Mouse (Mus musculus): ENCODE results near the gene Nasp. TPM values are rescaled to one million over a fixed set of nuclear protein-coding genes. Genes with fewer than 3 reads are reported as not detected.
"Not testable (repeated sequence)": the region's sequence is repeated elsewhere in the genome, so short reads cannot be mapped to it uniquely, and the experiment has no call there.

The Nasp gene
- 10 to 100 TPM; 17.0 to 96.4 (median 46.6) TPM for total RNA-seq (2018; cell fraction: chromatin; rRNA removed)
- total RNA-seq (2018; cell fraction: cytosol; rRNA removed) = 10 to 100 TPM; 12.1 to 32.1 (median 23.4) TPM
- total RNA-seq (2018; cell fraction: nucleus; rRNA removed) = 10 to 100 TPM; 13.4 to 98.4 (median 25.1) TPM
- 25.6 to 55.5 TPM (median 47.9 TPM) in 3 replicates for polyA plus RNA-seq (2018)

- Histone ChIP-seq H3K27ac (peak within 1 kb of the TSS; percentile 61), H3K4me3 (ENCODE audit: inconsistent target) (peak within 1 kb of the TSS; percentile 80), H3K79me2 (ENCODE audit: inconsistent target) (peaks cover 36% of the 10 kb centered on the region), H3K36me3 (ENCODE audit: inconsistent target) (no peaks in the 10 kb centered on the region)
- WGBS (ENCODE audit: missing documents) = 9% methylated on average over 23 of the region's 23 CpGs
Observed at GRCm38 (mm10) chr4:116627722-116628662, at the start of gene Nasp. TSS of gene Nasp (minus strand) at chr4:116627941.

GRCm38 (mm10) chr4:116676027-116676426 lies 48.3 kb upstream of the Nasp start:
- H3K4me3 ChIP-seq (ENCODE audit: inconsistent target) = no peak overlapping the region
- 63% methylated on average over 3 of the region's 3 CpGs for WGBS (ENCODE audit: missing documents)
- H3K79me2 ChIP-seq (ENCODE audit: inconsistent target) = no peaks in the 10 kb centered on the region; the same call in 1 of the 2 replicates
- no peak overlapping the region for H3K27ac ChIP-seq
- H3K36me3 ChIP-seq (ENCODE audit: inconsistent target) = no peaks in the 10 kb centered on the region

DNA sequence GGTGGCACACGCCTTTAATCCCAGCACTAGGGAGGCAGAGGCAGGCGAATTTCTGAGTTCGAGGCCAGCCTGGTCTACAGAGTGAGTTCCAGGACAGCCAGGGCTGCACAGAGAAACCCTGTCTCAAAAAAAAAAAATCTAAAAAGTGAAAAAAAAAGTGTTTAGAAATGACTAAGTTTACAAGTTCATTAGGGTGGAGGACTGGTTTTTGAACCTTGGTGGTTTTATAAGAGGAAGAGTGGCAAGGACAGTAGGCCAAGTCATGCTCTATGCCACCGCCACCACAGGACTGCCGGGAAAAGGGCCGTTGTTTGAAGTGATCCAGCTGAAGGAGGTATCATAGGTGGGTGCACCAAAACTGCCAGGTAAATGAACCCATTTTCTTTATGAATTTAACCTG lies 47.0 kb upstream of the Nasp start:
- not testable (repeated sequence) for H3K79me2 ChIP-seq (ENCODE audit: inconsistent target); H3K36me3 ChIP-seq (ENCODE audit: inconsistent target); H3K27ac ChIP-seq; H3K4me3 ChIP-seq (ENCODE audit: inconsistent target)
- WGBS (ENCODE audit: missing documents) = 92% methylated on average over 5 of the region's 6 CpGs

DNA sequence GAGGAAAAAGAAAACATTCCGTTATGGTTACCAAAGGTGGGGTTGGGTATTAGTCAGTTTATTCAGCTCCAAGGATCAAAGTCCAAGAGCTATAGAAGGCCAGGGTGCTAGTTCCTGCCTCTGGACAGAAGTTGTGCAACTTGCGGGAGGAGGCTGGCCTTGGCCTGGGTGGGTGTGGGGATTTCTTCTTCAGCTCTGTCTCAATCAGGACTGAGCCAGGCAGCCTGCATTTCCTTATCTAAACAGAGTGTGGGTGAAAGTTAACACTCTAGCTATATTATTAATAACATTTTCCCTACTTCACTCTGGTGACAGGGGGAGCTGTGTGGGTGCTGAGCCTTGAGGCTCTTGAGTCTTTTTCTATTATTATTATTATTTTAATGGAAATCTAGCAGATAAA lies 45.0 kb upstream of the Nasp start:
- Histone ChIP-seq H3K27ac (peak overlapping the region; percentile 72), H3K4me3 (ENCODE audit: inconsistent target) (no peak overlapping the region), H3K36me3 (ENCODE audit: inconsistent target) (no peaks in the 10 kb centered on the region), H3K79me2 (ENCODE audit: inconsistent target) (no peaks in the 10 kb centered on the region; the same call in 1 of the 2 replicates)
- WGBS (ENCODE audit: missing documents) = 18% methylated on average over 2 of the region's 2 CpGs

DNA sequence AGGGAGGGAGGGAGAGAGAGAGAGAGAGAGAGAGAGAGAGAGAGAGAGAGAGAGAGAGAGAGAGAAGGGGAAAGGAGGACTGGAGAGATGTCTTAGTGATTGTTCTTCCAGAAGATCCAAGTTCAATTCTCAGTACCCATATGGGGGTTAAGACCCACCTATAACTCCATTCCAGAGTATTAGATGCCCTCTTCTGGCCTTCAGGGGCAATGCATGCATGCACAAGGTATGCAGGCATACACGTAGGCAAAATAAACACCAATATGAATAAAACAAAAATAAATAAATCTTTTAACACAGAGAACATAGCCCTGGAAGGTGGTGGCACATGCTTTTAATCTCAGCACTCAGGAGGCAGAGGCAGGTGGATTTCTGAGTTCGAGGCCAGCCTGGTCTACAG lies 41.5 kb upstream of the Nasp start:
- Histone ChIP-seq H3K36me3 (ENCODE audit: inconsistent target) (no peaks in the 10 kb centered on the region), H3K27ac (peak overlapping the region; percentile 99), H3K79me2 (ENCODE audit: inconsistent target) (no peaks in the 10 kb centered on the region; the same call in 1 of the 2 replicates), H3K4me3 (ENCODE audit: inconsistent target) (no peak overlapping the region)
- WGBS (ENCODE audit: missing documents) = 71% methylated on average over 1 of the region's 2 CpGs

- H3K79me2 ChIP-seq (ENCODE audit: inconsistent target) = no peaks in the 10 kb centered on the region; the same call in 1 of the 2 replicates
- no peak overlapping the region for H3K4me3 ChIP-seq (ENCODE audit: inconsistent target)
- H3K27ac ChIP-seq = peak overlapping the region; percentile 99
- H3K36me3 ChIP-seq (ENCODE audit: inconsistent target) = no peaks in the 10 kb centered on the region
- WGBS (ENCODE audit: missing documents) = 0% methylated on average over 3 of the region's 3 CpGs
Observed at GRCm38 (mm10) chr4:116668145-116668544, 40.4 kb upstream of the Nasp start.

DNA sequence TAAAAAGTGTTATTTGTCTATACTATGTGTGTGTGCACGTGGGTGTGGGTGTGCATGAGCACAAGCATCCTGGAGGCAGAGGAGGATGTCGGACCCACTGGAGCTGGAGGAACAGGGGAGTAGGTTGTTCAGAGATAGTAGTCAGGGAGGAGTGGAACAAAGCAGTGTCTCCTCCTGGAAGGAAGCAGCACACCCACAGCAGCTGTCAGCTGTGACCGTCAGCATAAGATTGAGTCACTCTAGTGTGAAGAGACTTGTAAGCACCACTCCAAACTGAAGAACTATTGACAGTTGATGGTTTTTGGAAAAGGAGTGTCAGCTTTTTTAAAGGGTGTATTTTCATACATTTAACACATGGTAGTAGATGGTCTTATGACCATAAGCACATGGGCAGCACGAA lies 38.9 kb upstream of the Nasp start:
- Histone ChIP-seq H3K79me2 (ENCODE audit: inconsistent target) (no peaks in the 10 kb centered on the region; the same call in 1 of the 2 replicates), H3K4me3 (ENCODE audit: inconsistent target) (no peak overlapping the region), H3K27ac (peak overlapping the region; percentile 99), H3K36me3 (ENCODE audit: inconsistent target) (no peaks in the 10 kb centered on the region)
- WGBS (ENCODE audit: missing documents) = 23% methylated on average over 4 of the region's 4 CpGs

DNA sequence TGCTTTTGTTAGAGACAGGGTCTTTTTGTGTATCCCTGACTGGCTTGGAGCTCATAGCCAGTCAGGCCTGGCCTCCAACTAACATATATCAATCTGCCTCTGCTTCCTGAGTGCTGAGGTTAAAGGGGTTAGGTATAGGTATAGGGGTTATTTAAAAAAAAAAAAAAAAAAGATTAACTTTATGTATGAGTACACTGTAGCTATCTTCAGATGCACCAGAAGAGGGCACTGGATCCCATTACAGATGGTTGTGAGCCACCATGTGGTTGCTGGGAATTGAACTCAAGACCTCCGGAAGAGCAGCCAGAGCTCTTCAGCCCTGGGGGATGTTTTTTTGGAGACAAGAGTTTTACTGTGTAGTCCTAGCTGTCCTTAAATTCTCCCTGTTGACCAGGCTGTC lies 34.3 kb upstream of the Nasp start:
- H3K4me3 ChIP-seq (ENCODE audit: inconsistent target) = no peak overlapping the region
- WGBS (ENCODE audit: missing documents) = 100% methylated on average over 1 of the region's 1 CpGs

DNA sequence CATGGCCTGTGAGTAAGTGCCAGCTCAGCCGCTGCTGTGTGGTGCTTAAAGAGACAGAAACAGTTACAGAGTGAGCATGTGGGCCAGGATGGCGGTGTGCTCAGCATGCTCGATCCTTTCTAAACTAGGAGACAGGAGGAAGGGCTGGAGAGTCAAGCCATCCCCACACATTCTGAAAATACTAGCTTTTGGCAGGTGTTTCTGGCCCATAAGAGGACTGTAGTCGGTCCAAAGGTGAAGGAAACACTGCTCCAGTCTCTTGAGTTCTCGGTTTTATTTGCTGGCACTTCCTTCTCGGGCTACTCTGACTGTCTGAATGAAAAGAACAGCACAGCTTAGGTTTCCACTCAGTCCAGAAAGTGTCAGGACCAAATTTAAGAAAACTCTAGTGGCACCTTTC lies 33.1 kb upstream of the Nasp start:
- Histone ChIP-seq H3K79me2 (ENCODE audit: inconsistent target) (no peaks in the 10 kb centered on the region), H3K36me3 (ENCODE audit: inconsistent target) (no peaks in the 10 kb centered on the region), H3K27ac (peak overlapping the region; percentile 4; the same call in 1 of the 2 replicates), H3K4me3 (ENCODE audit: inconsistent target) (no peak overlapping the region)
- 85% methylated on average over 6 of the region's 6 CpGs for WGBS (ENCODE audit: missing documents)

More for the DNA sequence above, 34.3 kb upstream of the Nasp start:
- Histone ChIP-seq H3K36me3 (ENCODE audit: inconsistent target) (no peaks in the 10 kb centered on the region), H3K79me2 (ENCODE audit: inconsistent target) (no peaks in the 10 kb centered on the region), H3K27ac (no peak overlapping the region)

DNA sequence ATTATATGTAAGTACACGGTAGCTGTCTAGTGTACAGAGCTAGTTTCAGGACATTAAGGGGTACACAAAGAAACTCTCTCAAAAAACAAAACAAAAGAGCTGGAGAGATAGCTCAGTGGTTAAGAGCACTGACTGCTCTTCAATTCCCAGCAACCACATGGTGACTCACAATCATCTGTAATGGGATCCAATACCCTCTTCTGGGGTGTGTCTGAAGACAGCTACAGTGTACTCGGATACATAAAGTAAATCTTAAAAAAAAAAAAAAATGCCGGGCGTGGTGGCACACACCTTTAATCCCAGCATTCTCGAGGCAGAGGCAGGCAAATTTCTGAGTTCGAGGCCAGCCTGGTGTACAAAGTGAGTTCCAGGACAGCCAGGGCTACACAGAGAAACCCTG lies 32.2 kb upstream of the Nasp start:
- not testable (repeated sequence) for H3K27ac ChIP-seq; H3K36me3 ChIP-seq (ENCODE audit: inconsistent target); H3K79me2 ChIP-seq (ENCODE audit: inconsistent target); H3K4me3 ChIP-seq (ENCODE audit: inconsistent target)
- 91% methylated on average over 6 of the region's 6 CpGs for WGBS (ENCODE audit: missing documents)

DNA sequence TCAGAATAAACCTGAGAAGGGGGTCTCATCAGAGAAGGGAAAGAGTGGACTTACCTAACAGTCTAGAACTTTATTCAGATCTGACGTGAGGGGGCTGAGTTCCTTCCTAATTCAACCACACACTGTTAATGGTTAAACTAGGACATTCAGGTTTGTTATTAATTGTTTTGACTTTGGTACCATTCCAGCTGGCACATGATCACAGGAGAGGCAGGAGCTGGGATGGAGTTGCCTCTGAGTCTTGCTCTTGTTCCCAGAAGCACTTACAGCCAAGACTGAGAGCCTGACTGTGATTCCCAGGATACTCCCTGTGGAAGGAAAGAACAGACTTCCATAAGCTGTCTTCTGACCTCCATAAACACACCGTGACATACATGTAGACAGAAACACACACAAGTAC lies 31.7 kb upstream of the Nasp start:
- H3K79me2 ChIP-seq (ENCODE audit: inconsistent target) = no peaks in the 10 kb centered on the region; the same call in 1 of the 2 replicates
- no peak overlapping the region for H3K27ac ChIP-seq
- no peaks in the 10 kb centered on the region for H3K36me3 ChIP-seq (ENCODE audit: inconsistent target)
- 100% methylated on average over 2 of the region's 2 CpGs for WGBS (ENCODE audit: missing documents)
- H3K4me3 ChIP-seq (ENCODE audit: inconsistent target) = no peak overlapping the region

DNA sequence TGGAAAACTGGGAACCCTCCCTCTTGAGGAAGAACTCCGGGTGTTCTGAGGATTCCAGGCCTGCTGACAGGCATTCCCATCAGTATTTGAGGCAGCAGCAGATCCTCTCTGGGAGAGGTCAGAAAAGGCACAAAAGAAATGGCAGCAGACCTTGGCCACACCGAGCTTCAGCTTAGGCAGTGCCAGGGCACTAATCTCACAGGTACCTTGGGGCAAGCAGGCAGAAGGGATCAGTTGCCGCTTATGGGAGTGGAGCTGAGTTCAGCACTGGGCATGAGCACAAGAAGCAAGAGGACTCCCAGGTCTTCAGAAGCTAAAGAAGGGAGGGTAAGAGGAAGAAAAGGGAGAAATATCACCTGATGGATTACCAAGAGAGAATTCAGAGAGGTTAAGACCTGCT lies 30.2 kb upstream of the Nasp start:
- Histone ChIP-seq H3K27ac (no peak overlapping the region), H3K4me3 (ENCODE audit: inconsistent target) (no peak overlapping the region), H3K79me2 (ENCODE audit: inconsistent target) (peaks cover 14% of the 10 kb centered on the region; the same call in 1 of the 2 replicates), H3K36me3 (ENCODE audit: inconsistent target) (no peaks in the 10 kb centered on the region)
- WGBS (ENCODE audit: missing documents) = 90% methylated on average over 3 of the region's 3 CpGs

GRCm38 (mm10) chr4:116655658-116656057 lies 27.9 kb upstream of the Nasp start:
- Histone ChIP-seq H3K36me3 (ENCODE audit: inconsistent target) (no peaks in the 10 kb centered on the region), H3K4me3 (ENCODE audit: inconsistent target) (no peak overlapping the region), H3K79me2 (ENCODE audit: inconsistent target) (peaks cover 38% of the 10 kb centered on the region), H3K27ac (peak overlapping the region; percentile 98)
- 79% methylated on average over 2 of the region's 3 CpGs for WGBS (ENCODE audit: missing documents)

- H3K36me3 ChIP-seq (ENCODE audit: inconsistent target) = no peaks in the 10 kb centered on the region
- H3K27ac ChIP-seq = peak overlapping the region; percentile 98
- H3K79me2 ChIP-seq (ENCODE audit: inconsistent target) = peaks cover 43% of the 10 kb centered on the region
- WGBS (ENCODE audit: missing documents) = 0% methylated on average over 2 of the region's 2 CpGs
- H3K4me3 ChIP-seq (ENCODE audit: inconsistent target) = no peak overlapping the region
Observed at GRCm38 (mm10) chr4:116655100-116655499, 27.4 kb upstream of the Nasp start.

- H3K27ac ChIP-seq = no peak overlapping the region
- H3K36me3 ChIP-seq (ENCODE audit: inconsistent target) = no peaks in the 10 kb centered on the region
- 88% methylated on average over 5 of the region's 6 CpGs for WGBS (ENCODE audit: missing documents)
- H3K79me2 ChIP-seq (ENCODE audit: inconsistent target) = peaks cover 62% of the 10 kb centered on the region
- no peak overlapping the region for H3K4me3 ChIP-seq (ENCODE audit: inconsistent target)
Observed at GRCm38 (mm10) chr4:116653228-116653627, 25.5 kb upstream of the Nasp start.
